Mouse (Mus musculus): ENCODE data around the gene Itga11. TPM values are rescaled to one million over a fixed set of nuclear protein-coding genes. Genes with fewer than 3 reads are reported as not detected.
A peak's percentile ranks its signal among the peaks of the same experiment; 100 is the strongest.

Itga11 gene
- total and polyA plus RNA-seq, 3 experiments: 0.04 to 0.31 (median 0.04) TPM

- in situ Hi-C loops (cut with MboI; ENCODE audit: low pct_ligation_motif_present, low pct_unique_long_range_greater_than_20kb, low sequenced_read_pairs) (loop anchor here (25.0 kb wide), 1 partner anchor 570 kb away; the partner anchor contains the start of genes 2300009A05Rik and Map2k5), dilution Hi-C loops (cut with MboI; ENCODE audit: extremely low pct_ligation_motif_present, extremely low pct_unique_long_range_greater_than_20kb, low sequenced_read_pairs) (no loop called here)
- Histone ChIP-seq H3K36me3 (replicated peaks in 1 of 2; ENCODE audit: control insufficient read depth in 1 of 2, insufficient read depth in 1 of 2, low read length in 1 of 2) (no peaks in the 10 kb centered on the region), H3K27ac (ENCODE audit: insufficient read depth, low read depth) (peak overlapping the region; percentile 90), H3K9ac (ENCODE audit: insufficient read depth, low read depth) (peak overlapping the region; percentile 12; the same call in 1 of the 2 replicates), H3K4me1 (ENCODE audit: control insufficient read depth in 1 of 2, insufficient read depth in 2 of 2) (peaks cover 18 to 56% of the 10 kb centered on the region in 2 experiments), H3K4me2 (ENCODE audit: insufficient read depth, low read depth, poor library complexity, severe bottlenecking) (peak overlapping the region; percentile 74; the same call in 1 of the 2 replicates), H3K27me3 (replicated peaks) (no peaks in the 10 kb centered on the region), H3K4me3 (replicated peaks in 1 of 3; ENCODE audit: low read depth in 2 of 3, low read length in 2 of 3, poor library complexity in 1 of 3) (peak overlapping the region; percentile 10 to 48 (median 47)), H3K79me2 (replicated peaks; ENCODE audit: control insufficient read depth, extremely low read depth, insufficient read depth, poor library complexity, severe bottlenecking) (no peaks in the 10 kb centered on the region), H3K9me3 (replicated peaks; ENCODE audit: low read length) (no peaks in the 10 kb centered on the region)
- peak; percentile 91 for DNase-seq (ENCODE audit: extremely low read depth)
- TF ChIP-seq USF1 (IDR thresholded peaks at IDR 0.05; ENCODE audit: low read depth, low read length): peak; percentile 89
- TF ChIP-seq MAX (IDR thresholded peaks at IDR 0.05; ENCODE audit: low read length): peak; percentile 92
- TF ChIP-seq BHLHE40 (IDR thresholded peaks at IDR 0.05; ENCODE audit: low read depth, low read length): peak; percentile 84
- peak; percentile 68 for TF ChIP-seq MXI1 (IDR thresholded peaks at IDR 0.05; ENCODE audit: low read depth, low read length)
- peak; percentile 91 for TF ChIP-seq USF2 (conservative IDR thresholded peaks at IDR 0.05; ENCODE audit: low read depth, low read length)
- peak; percentile 64; the same call in 1 of the 2 replicates for TF ChIP-seq IRF4 (IDR thresholded peaks at IDR 0.05; ENCODE audit: low read depth, low read length)
- TF ChIP-seq CHD2 (IDR thresholded peaks at IDR 0.05; ENCODE audit: low read length): no peak
- TF ChIP-seq EP300 (IDR thresholded peaks at IDR 0.05; ENCODE audit: low read length): no peak
- peak; percentile 5; the same call in 1 of the 2 replicates for TF ChIP-seq ELF1 (IDR thresholded peaks at IDR 0.05; ENCODE audit: low read depth, low read length)
- no peak for TF ChIP-seq TCF12 (IDR thresholded peaks at IDR 0.05; ENCODE audit: low read depth, low read length)
- TF ChIP-seq CHD1 (IDR thresholded peaks at IDR 0.05; ENCODE audit: low read depth, low read length): peak; percentile 91; the same call in 1 of the 2 replicates
- no peak for TF ChIP-seq RCOR1 (conservative IDR thresholded peaks at IDR 0.05; ENCODE audit: low read depth, low read length)
- TF ChIP-seq POLR2AphosphoS2 (IDR thresholded peaks at IDR 0.05; ENCODE audit: low read depth, low read length): no peak
- peak; percentile 62 for TF ChIP-seq POLR2A (IDR thresholded peaks at IDR 0.05; ENCODE audit: low read depth, low read length)
- no peak for TF ChIP-seq MAFK (IDR thresholded peaks at IDR 0.05; ENCODE audit: insufficient replicate concordance, low read length)
- TF ChIP-seq TBP (conservative IDR thresholded peaks at IDR 0.05; ENCODE audit: low read depth, low read length): 0 out of 2 replicates have a peak, but pooled peaks have one; percentile 56
- TF ChIP-seq ETS1 (conservative IDR thresholded peaks at IDR 0.05; ENCODE audit: low read depth, low read length): peak; percentile 34; the same call in 1 of the 2 replicates
Observed at GRCm38 (mm10) chr9:62817099-62817571, 139.5 kb downstream of the Itga11 start.

GRCm38 (mm10) chr9:62817828-62818614 is 140.4 kb downstream of the Itga11 start:
- Histone ChIP-seq H3K9ac (ENCODE audit: insufficient read depth, low read depth) (no peak overlapping the region), H3K9me3 (replicated peaks; ENCODE audit: low read length) (no peaks in the 10 kb centered on the region), H3K36me3 (replicated peaks in 1 of 2; ENCODE audit: control insufficient read depth in 1 of 2, insufficient read depth in 1 of 2, low read length in 1 of 2) (no peaks in the 10 kb centered on the region), H3K4me3 (replicated peaks in 1 of 3; ENCODE audit: low read depth in 2 of 3, low read length in 2 of 3, poor library complexity in 1 of 3) (no peak overlapping the region), H3K27me3 (replicated peaks) (no peaks in the 10 kb centered on the region), H3K79me2 (replicated peaks; ENCODE audit: control insufficient read depth, extremely low read depth, insufficient read depth, poor library complexity, severe bottlenecking) (no peaks in the 10 kb centered on the region), H3K4me1 (ENCODE audit: control insufficient read depth in 1 of 2, insufficient read depth in 2 of 2) (peaks cover 18 to 47% of the 10 kb centered on the region in 2 experiments), H3K27ac (ENCODE audit: insufficient read depth, low read depth) (peak overlapping the region; percentile 90), H3K4me2 (ENCODE audit: insufficient read depth, low read depth, poor library complexity, severe bottlenecking) (no peak overlapping the region)
- dilution Hi-C loops (cut with MboI; ENCODE audit: extremely low pct_ligation_motif_present, extremely low pct_unique_long_range_greater_than_20kb, low sequenced_read_pairs): no loop called here
- in situ Hi-C loops (cut with MboI; ENCODE audit: low pct_ligation_motif_present, low pct_unique_long_range_greater_than_20kb, low sequenced_read_pairs): loop anchor here (25.0 kb wide), 1 partner anchor 569 kb away; the partner anchor contains the start of genes 2300009A05Rik and Map2k5
- no peak for DNase-seq (ENCODE audit: extremely low read depth)
- no peak for TF ChIP-seq ETS1 (conservative IDR thresholded peaks at IDR 0.05; ENCODE audit: low read depth, low read length)
- no peak for TF ChIP-seq BHLHE40 (IDR thresholded peaks at IDR 0.05; ENCODE audit: low read depth, low read length)
- no peak for TF ChIP-seq NELFE (IDR thresholded peaks at IDR 0.05; ENCODE audit: low read depth, low read length)
- TF ChIP-seq USF1 (IDR thresholded peaks at IDR 0.05; ENCODE audit: low read depth, low read length): no peak
- TF ChIP-seq CHD2 (IDR thresholded peaks at IDR 0.05; ENCODE audit: low read length): no peak
- TF ChIP-seq CHD1 (IDR thresholded peaks at IDR 0.05; ENCODE audit: low read depth, low read length): no peak
- TF ChIP-seq MAX (IDR thresholded peaks at IDR 0.05; ENCODE audit: low read length): no peak

All from CH12.LX (cell line).